Mouse (Mus musculus) limb, embryonic 14.5 days (tissue): ENCODE data around the gene Mest. TPM values are rescaled to one million over a fixed set of nuclear protein-coding genes. Genes with fewer than 3 reads are reported as not detected.

Experiments
- ATAC-seq: fragments of 200-750 bp; cut with Nextera tagmentation; 2 replicates; pipeline ENCODE4 v1.8.0; 2017; ENCODE audit warnings: low read depth, moderate number of reproducible peaks, moderate TSS enrichment; ENCODE audit not compliant: low FRiP score
- DNase-seq: peaks from one replicate; pipeline ENCODE4 v3.0.0-alpha.2; 2015; ENCODE audit warnings: low spot score
- H3K27ac ChIP-seq: fragments of 300-500 bp; sonication (generic); replicated peaks from 2 replicates; pipeline ENCODE4 v1.5.1; 2014; ENCODE audit warnings: low read depth, mild to moderate bottlenecking, low read length, moderate library complexity, mixed read lengths
- H3K27me3 ChIP-seq: fragments of 300-500 bp; sonication (generic); 2 replicates; pipeline ENCODE4 v1.6.1; 2014; ENCODE audit warnings: low read length, mixed read lengths; ENCODE audit not compliant: control insufficient read depth, insufficient read depth
- H3K36me3 ChIP-seq: fragments of 300-500 bp; sonication (generic); 2 replicates; pipeline ENCODE4 v1.6.1; 2014; ENCODE audit warnings: mild to moderate bottlenecking, low read length, moderate library complexity, mixed read lengths; ENCODE audit not compliant: control insufficient read depth, insufficient read depth
- H3K4me1 ChIP-seq: fragments of 300-500 bp; sonication (generic); 2 replicates; pipeline ENCODE4 v1.6.1; 2014; ENCODE audit warnings: antibody characterized with exemption, low read length, mixed read lengths; ENCODE audit not compliant: control insufficient read depth, insufficient read depth
- H3K4me2 ChIP-seq: fragments of 300-500 bp; sonication (generic); replicated peaks from 2 replicates; pipeline ENCODE4 v1.6.1; 2014; ENCODE audit warnings: low read depth, mild to moderate bottlenecking, low read length, moderate library complexity; ENCODE audit not compliant: severe bottlenecking
- H3K4me3 ChIP-seq: fragments of 300-500 bp; sonication (generic); replicated peaks from 2 replicates; pipeline ENCODE4 v1.5.1; 2014; ENCODE audit warnings: low read length
- H3K9ac ChIP-seq: fragments of 300-500 bp; sonication (generic); 2 replicates; pipeline ENCODE4 v1.6.1; 2014; ENCODE audit warnings: mild to moderate bottlenecking, low read depth, low read length, moderate library complexity; ENCODE audit not compliant: severe bottlenecking
- H3K9me3 ChIP-seq: fragments of 300-500 bp; sonication (generic); 2 replicates; pipeline ENCODE4 v1.6.1; 2016; ENCODE audit warnings: low read length; ENCODE audit not compliant: control insufficient read depth
- POLR2A ChIP-seq: fragments of 200-500 bp; IDR thresholded peaks from 2 replicates; pipeline ENCODE4 v1.8.0; 2012; ENCODE audit warnings: inconsistent platforms, mild to moderate bottlenecking, moderate library complexity, borderline replicate concordance; ENCODE audit not compliant: insufficient read depth, insufficient read length; ENCODE audit errors: extremely low read depth
- WGBS: fragments of 180-500 bp; shearing (Covaris S2); extraction: QIAGEN DNeasy Blood & Tissue Kit; methylation state at CpG from one replicate; pipeline ENCODE4 v1.1.7; 2014; 5-methylcytosine and 5-hydroxymethylcytosine counted together
- polyA plus RNA-seq, 2 experiments: library from polyadenylated mRNA; depleted of rRNA in 1 of 2; stranded (reverse) in 1 of 2; unstranded in 1 of 2; fragments of >200 nt; fragmentation: Nextera tagmentation in 1 of 2; extraction: Ambion mirVana in 1 of 2; gene quantifications; 2 replicates each; pipeline versions ENCODE4 v1.2.1 to v1.2.3; 2012 to 2014

Gene Mest
- polyA plus RNA-seq, 2 experiments = 2,321 to 4,195 TPM

DNA sequence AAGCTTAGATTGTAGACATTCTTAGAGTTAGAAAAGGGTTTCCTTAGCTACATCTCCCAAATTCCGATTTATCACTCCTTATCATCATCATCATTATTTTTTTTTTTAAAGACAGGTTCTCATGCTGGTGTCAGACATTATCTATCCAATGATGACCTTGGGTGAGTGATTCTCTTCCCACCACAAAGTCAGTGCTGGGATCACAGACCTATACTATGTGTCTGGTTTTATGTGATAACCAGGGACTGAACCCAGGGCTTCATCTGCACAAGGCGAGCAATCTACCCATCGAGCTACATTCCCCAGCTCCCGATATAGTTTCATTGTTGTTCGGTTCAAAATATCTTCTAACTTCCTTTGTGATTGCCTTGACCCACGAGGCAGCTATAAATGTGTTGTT is 9.9 kb upstream of the Mest start:
- no peak for TF ChIP-seq POLR2A
- ATAC-seq = no peak
- H3K9me3 ChIP-seq = no peaks in the 10 kb centered on the region
- peaks cover 31% of the 10 kb centered on the region for H3K4me1 ChIP-seq
- H3K36me3 ChIP-seq = no peaks in the 10 kb centered on the region
- H3K4me3 ChIP-seq = no peak overlapping the region
- no peak overlapping the region for H3K9ac ChIP-seq
- no peak for DNase-seq
- no peak overlapping the region for H3K27ac ChIP-seq
- H3K4me2 ChIP-seq = no peak overlapping the region
- H3K27me3 ChIP-seq = no peaks in the 10 kb centered on the region
- WGBS = 43% methylated on average over 6 of the region's 6 CpGs

GRCm38 (mm10) chr6:30713896-30714295 is 9.5 kb upstream of the Mest start:
- WGBS = 36% methylated on average over 11 of the region's 11 CpGs
- no peak overlapping the region for H3K4me3 ChIP-seq
- H3K9me3 ChIP-seq = no peaks in the 10 kb centered on the region
- no peaks in the 10 kb centered on the region for H3K27me3 ChIP-seq
- no peak overlapping the region for H3K4me2 ChIP-seq
- no peak overlapping the region for H3K9ac ChIP-seq
- TF ChIP-seq POLR2A = no peak
- ATAC-seq (peak; percentile 28; the same call in 1 of the 2 replicates), DNase-seq (no peak)
- no peaks in the 10 kb centered on the region for H3K36me3 ChIP-seq
- peaks cover 31% of the 10 kb centered on the region for H3K4me1 ChIP-seq
- H3K27ac ChIP-seq = no peak overlapping the region; the same call in 1 of the 2 replicates

DNA sequence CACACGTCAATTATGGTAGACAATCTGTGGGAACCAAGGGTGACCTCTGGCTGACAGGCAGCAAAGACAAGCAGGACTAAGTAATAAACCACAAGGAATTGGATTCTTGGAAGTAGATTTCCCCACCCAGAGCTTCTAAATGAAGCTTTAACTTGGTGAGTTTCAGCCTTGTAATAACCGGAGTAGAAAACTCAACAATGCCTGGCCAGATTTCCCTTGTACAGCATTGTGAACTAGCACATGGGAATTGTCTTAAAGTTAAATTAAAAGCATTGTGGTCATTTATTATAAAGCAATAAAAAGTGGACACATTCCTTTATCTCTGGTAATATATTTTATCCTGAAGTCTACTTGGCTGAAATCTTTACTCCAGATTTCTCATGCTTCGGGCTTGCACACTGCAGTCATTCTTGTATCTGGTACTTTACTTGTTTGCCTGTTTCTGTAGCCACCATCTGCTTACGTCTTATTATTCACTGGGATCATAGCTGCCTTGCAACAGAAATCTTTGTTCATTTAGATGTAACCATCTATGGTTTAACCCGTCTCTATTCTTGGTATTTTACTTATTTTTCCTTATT is 8.4 kb upstream of the Mest start:
- H3K4me1 ChIP-seq = peaks cover 21% of the 10 kb centered on the region
- no peaks in the 10 kb centered on the region for H3K36me3 ChIP-seq
- DNase-seq (peak; percentile 83), ATAC-seq (peak; percentile 32; the same call in 1 of the 2 replicates)
- H3K27ac ChIP-seq = no peak overlapping the region
- no peaks in the 10 kb centered on the region for H3K9me3 ChIP-seq
- no peaks in the 10 kb centered on the region for H3K27me3 ChIP-seq
- H3K4me2 ChIP-seq = no peak overlapping the region; the same call in 1 of the 2 replicates
- no peak overlapping the region for H3K4me3 ChIP-seq
- WGBS = 43% methylated on average over 5 of the region's 5 CpGs
- no peak for TF ChIP-seq POLR2A
- H3K9ac ChIP-seq = no peak overlapping the region

- peaks cover 14% of the 10 kb centered on the region for H3K4me1 ChIP-seq
- H3K9me3 ChIP-seq = no peaks in the 10 kb centered on the region
- DNase-seq = no peak
- no peak overlapping the region for H3K27ac ChIP-seq
- no peaks in the 10 kb centered on the region for H3K36me3 ChIP-seq
- no peak for TF ChIP-seq POLR2A
- WGBS = 89% methylated on average over 7 of the region's 7 CpGs
- H3K4me2 ChIP-seq = no peak overlapping the region
- H3K27me3 ChIP-seq = no peaks in the 10 kb centered on the region
- H3K4me3 ChIP-seq = no peak overlapping the region
- no peak overlapping the region for H3K9ac ChIP-seq
- no peak for ATAC-seq
Measured at GRCm38 (mm10) chr6:30716796-30717195, 6.6 kb upstream of the Mest start.

GRCm38 (mm10) chr6:30722385-30723164 is 772 bp upstream of the Mest start:
- no peak overlapping the region for H3K4me2 ChIP-seq
- H3K4me3 ChIP-seq = no peak overlapping the region
- 65% methylated on average over 4 of the region's 4 CpGs for WGBS
- no peaks in the 10 kb centered on the region for H3K27me3 ChIP-seq
- TF ChIP-seq POLR2A = no peak
- H3K9me3 ChIP-seq = no peaks in the 10 kb centered on the region
- DNase-seq (no peak), ATAC-seq (no peak)
- no peaks in the 10 kb centered on the region for H3K36me3 ChIP-seq
- no peak overlapping the region for H3K9ac ChIP-seq
- H3K27ac ChIP-seq = no peak overlapping the region
- H3K4me1 ChIP-seq = peaks cover 17% of the 10 kb centered on the region
